Mouse (Mus musculus) intestine, embryonic 14.5 days (tissue): ENCODE measurements around the gene Emx1. TPM values are rescaled to one million over a fixed set of nuclear protein-coding genes. Genes with fewer than 3 reads are reported as not detected.

Experiments
- ATAC-seq: fragments of 200-750 bp; cut with Nextera tagmentation; replicated peaks from 2 replicates; pipeline ENCODE4 v1.8.0; 2017; ENCODE audit warnings: low read depth, moderate number of reproducible peaks, moderate TSS enrichment, moderate library complexity; ENCODE audit not compliant: low FRiP score, low TSS enrichment
- DNase-seq: peaks from one replicate; pipeline ENCODE4 v3.0.0-alpha.2; 2018; ENCODE audit warnings: low spot score
- H3K27ac ChIP-seq: fragments of 300-500 bp; sonication (generic); 2 replicates; pipeline ENCODE4 v1.5.1; 2014; ENCODE audit warnings: low read depth, mild to moderate bottlenecking, control low read depth
- H3K27me3 ChIP-seq: fragments of 300-500 bp; sonication (generic); replicated peaks from 2 replicates; pipeline ENCODE4 v1.6.1; 2014; ENCODE audit warnings: low read length, control low read depth; ENCODE audit not compliant: control insufficient read depth, insufficient read depth
- H3K36me3 ChIP-seq: fragments of 300-500 bp; sonication (generic); 2 replicates; pipeline ENCODE4 v1.6.1; 2014; ENCODE audit warnings: low read length, control low read depth; ENCODE audit not compliant: control insufficient read depth, insufficient read depth
- H3K4me1 ChIP-seq: fragments of 300-500 bp; sonication (generic); replicated peaks from 2 replicates; pipeline ENCODE4 v1.6.1; 2014; ENCODE audit warnings: low read length, control low read depth, mixed read lengths; ENCODE audit not compliant: control insufficient read depth, insufficient read depth
- H3K4me2 ChIP-seq: fragments of 300-500 bp; sonication (generic); 2 replicates; pipeline ENCODE4 v1.6.1; 2014; ENCODE audit warnings: low read length
- H3K4me3 ChIP-seq: fragments of 300-500 bp; sonication (generic); 2 replicates; pipeline ENCODE4 v1.5.1; 2014; ENCODE audit warnings: low read depth, low read length, control low read depth, mixed read lengths
- H3K9ac ChIP-seq: fragments of 300-500 bp; sonication (generic); 2 replicates; pipeline ENCODE4 v1.6.1; 2014; ENCODE audit warnings: mild to moderate bottlenecking, low read length
- H3K9me3 ChIP-seq: fragments of 300-500 bp; sonication (generic); 2 replicates; pipeline ENCODE4 v1.6.1; 2016; ENCODE audit warnings: low read length, control low read depth; ENCODE audit not compliant: control insufficient read depth
- WGBS: fragments of 180-500 bp; shearing (Covaris S2); extraction: QIAGEN DNeasy Blood & Tissue Kit; methylation state at CpG from one replicate; pipeline ENCODE4 v1.1.7; 2014; 5-methylcytosine and 5-hydroxymethylcytosine counted together
- polyA plus RNA-seq: library from polyadenylated mRNA; unstranded; fragments of >200 nt; fragmentation: Nextera tagmentation; extraction: Ambion mirVana; gene quantifications from 2 replicates; pipeline ENCODE4 v1.2.1, GENCODE M21; 2014

Gene Emx1
- polyA plus RNA-seq, 1 experiment from 2014 or later = not detected

- Histone ChIP-seq H3K27me3 (peaks cover 74% of the 10 kb centered on the region), H3K9me3 (no peaks in the 10 kb centered on the region), H3K27ac (no peak overlapping the region), H3K4me3 (peak overlapping the region; percentile 16; the same call in 1 of the 2 replicates), H3K4me2 (peak overlapping the region; percentile 38), H3K4me1 (peaks cover 23% of the 10 kb centered on the region), H3K36me3 (no peaks in the 10 kb centered on the region), H3K9ac (no peak overlapping the region)
- WGBS = 3% methylated on average over 33 of the region's 33 CpGs
- no peak for ATAC-seq
- DNase-seq = peak; percentile 63
These were observed 1.1 kb upstream of the Emx1 start for GRCm38 (mm10) chr6:85186033-85186743.

GRCm38 (mm10) chr6:85186744-85187059 is 536 bp upstream of the Emx1 start:
- under 1% methylated on average over 15 of the region's 15 CpGs for WGBS
- Histone ChIP-seq H3K36me3 (no peaks in the 10 kb centered on the region), H3K27me3 (peaks cover 79% of the 10 kb centered on the region), H3K27ac (no peak overlapping the region), H3K4me3 (peak overlapping the region; percentile 38; the same call in 1 of the 2 replicates), H3K4me2 (peak overlapping the region; percentile 59; the same call in 1 of the 2 replicates), H3K9me3 (no peaks in the 10 kb centered on the region), H3K4me1 (peaks cover 23% of the 10 kb centered on the region), H3K9ac (no peak overlapping the region)
- no peak for ATAC-seq
- peak; percentile 62 for DNase-seq

GRCm38 (mm10) chr6:85188256-85189110 is 1.2 kb downstream of the Emx1 start:
- WGBS = 2% methylated on average over 39 of the region's 39 CpGs
- Histone ChIP-seq H3K27me3 (peaks cover 95% of the 10 kb centered on the region), H3K9me3 (no peaks in the 10 kb centered on the region), H3K27ac (no peak overlapping the region), H3K36me3 (no peaks in the 10 kb centered on the region), H3K4me2 (peak overlapping the region; percentile 59), H3K4me1 (peaks cover 23% of the 10 kb centered on the region), H3K9ac (no peak overlapping the region), H3K4me3 (peak overlapping the region; percentile 38)
- DNase-seq (peak; percentile 77), ATAC-seq (no peak)

GRCm38 (mm10) chr6:85189361-85189760 is 2.1 kb downstream of the Emx1 start:
- H3K9me3 ChIP-seq = no peaks in the 10 kb centered on the region
- H3K27me3 ChIP-seq = peaks cover 95% of the 10 kb centered on the region
- H3K4me1 ChIP-seq = peaks cover 23% of the 10 kb centered on the region
- DNase-seq (peak; percentile 61), ATAC-seq (no peak)
- H3K9ac ChIP-seq = no peak overlapping the region
- WGBS = 8% methylated on average over 14 of the region's 14 CpGs
- H3K36me3 ChIP-seq = no peaks in the 10 kb centered on the region
- H3K4me2 ChIP-seq = no peak overlapping the region
- no peak overlapping the region for H3K4me3 ChIP-seq
- H3K27ac ChIP-seq = no peak overlapping the region

- H3K27me3 ChIP-seq = peaks cover 98% of the 10 kb centered on the region
- peak overlapping the region; percentile 53 for H3K4me2 ChIP-seq
- peak overlapping the region; percentile 28 for H3K4me3 ChIP-seq
- H3K27ac ChIP-seq = no peak overlapping the region
- WGBS = under 1% methylated on average over 52 of the region's 52 CpGs
- H3K36me3 ChIP-seq = no peaks in the 10 kb centered on the region
- ATAC-seq = no peak
- peaks cover 23% of the 10 kb centered on the region for H3K4me1 ChIP-seq
- no peaks in the 10 kb centered on the region for H3K9me3 ChIP-seq
- DNase-seq = peak; percentile 83
- no peak overlapping the region for H3K9ac ChIP-seq
These were observed 2.8 kb downstream of the Emx1 start for GRCm38 (mm10) chr6:85189911-85190591.

- DNase-seq (peak; percentile 71), ATAC-seq (no peak)
- no peaks in the 10 kb centered on the region for H3K9me3 ChIP-seq
- H3K4me1 ChIP-seq = peaks cover 23% of the 10 kb centered on the region
- H3K4me3 ChIP-seq = peak overlapping the region; percentile 28
- WGBS = 2% methylated on average over 13 of the region's 13 CpGs
- no peak overlapping the region for H3K27ac ChIP-seq
- peak overlapping the region; percentile 53 for H3K4me2 ChIP-seq
- no peak overlapping the region for H3K9ac ChIP-seq
- H3K27me3 ChIP-seq = peaks cover 97% of the 10 kb centered on the region
- no peaks in the 10 kb centered on the region for H3K36me3 ChIP-seq
These were observed 3.4 kb downstream of the Emx1 start for GRCm38 (mm10) chr6:85190671-85191070.

- H3K9ac ChIP-seq = no peak overlapping the region
- no peak overlapping the region for H3K27ac ChIP-seq
- no peaks in the 10 kb centered on the region for H3K36me3 ChIP-seq
- WGBS = 26% methylated on average over 9 of the region's 9 CpGs
- H3K4me1 ChIP-seq = peaks cover 13% of the 10 kb centered on the region
- H3K4me3 ChIP-seq = no peak overlapping the region
- H3K4me2 ChIP-seq = no peak overlapping the region
- no peak for DNase-seq
- no peak for ATAC-seq
- no peaks in the 10 kb centered on the region for H3K9me3 ChIP-seq
- H3K27me3 ChIP-seq = peaks cover 93% of the 10 kb centered on the region
These were observed 4.7 kb downstream of the Emx1 start for GRCm38 (mm10) chr6:85191751-85192440.
